Mouse (Mus musculus) liver, postnatal 0 days (tissue): ENCODE results near the gene Frmd5.

Experiments used
- CTCF ChIP-seq: sonication (generic); IDR thresholded peaks from 2 replicates; pipeline ENCODE4 v1.5.1; 2016; ENCODE audit warnings: antibody characterized with exemption, low read depth
- EP300 ChIP-seq: IDR thresholded peaks from 2 replicates; pipeline ENCODE4 v1.6.1; 2016; ENCODE audit warnings: antibody characterized with exemption, low read depth, mild to moderate bottlenecking

GRCm38 (mm10) chr2:121511401-121511800 is 295.5 kb downstream of the Frmd5 start:
- TF ChIP-seq CTCF (no peak), EP300 (no peak)
